15 mouse cellular contexts compared by ENCODE assay signal in genomic region chr1:88839407-88839976, GRCm38 (mm10).
A peak's percentile ranks its signal among the peaks of the same experiment; 100 is the strongest.
DNase-seq lines count a peak whose midpoint lies in the region; ATAC-seq and TF ChIP-seq lines count a peak whose summit lies in the region.
"Had no signal": no experiment of that assay in that cellular context is flagged by ENCODE, and none has a peak within 500 bp of the region (broad histone marks: within the 10 kb centered on the region; RNA-seq: fewer than 3 reads in every experiment).

No protein-coding gene starts in this region.

- H3K27me3 ChIP-seq in E14TG2a.4 (ENCODE audit: insufficient read depth, low read length) = no peaks in the 10 kb centered on the region
- no peaks in the 10 kb centered on the region for H3K27me3 ChIP-seq in embryonic facial prominence, embryonic 13.5 days

- H3K27ac ChIP-seq in embryonic facial prominence, embryonic 13.5 days = peak overlapping the region; percentile 78; the same call in 1 of the 2 replicates
- H3K27ac ChIP-seq: left cerebral cortex, adult 2 months had no signal

- H3K4me1 ChIP-seq in E14TG2a.4 (replicated peaks; ENCODE audit: low read depth, low read length) = peaks cover 47% of the 10 kb centered on the region
- peaks cover 16% of the 10 kb centered on the region for H3K4me1 ChIP-seq in embryonic facial prominence, embryonic 13.5 days

- TF ChIP-seq CTCF in E14TG2a.4 (conservative IDR thresholded peaks at IDR 0.05; ENCODE audit: low read length) = no peak

- no peaks in the 10 kb centered on the region for H3K36me3 ChIP-seq in E14TG2a.4 (ENCODE audit: insufficient read depth, low read length)
- no peaks in the 10 kb centered on the region for H3K36me3 ChIP-seq in embryonic facial prominence, embryonic 13.5 days

- no peaks in the 10 kb centered on the region for H3K9me3 ChIP-seq in E14TG2a.4 (ENCODE audit: low read length)
- H3K9me3 ChIP-seq in embryonic facial prominence, embryonic 13.5 days = 0 out of 2 replicates have a peak, but pooled peaks cover 5% of the 10 kb centered on the region

- peak; percentile 73 for DNase-seq in ZHBTc4 (ENCODE audit: low read depth, low spot score)
- peak; percentile 25 for DNase-seq in mesoderm, embryonic 11.5 days (ENCODE audit: low read depth, low spot score)
- DNase-seq in ovary, postnatal 36 days (ENCODE audit: low spot score) = no peak
- no peak for DNase-seq in kidney, adult 8-10 months
- DNase-seq in MN1 (ENCODE audit: low spot score) = no peak
- DNase-seq: adrenal gland, postnatal 14 days; heart, adult 18-20 months; liver, postnatal 0 days; right cerebral cortex, postnatal 25 days; thymus, adult 2 months had no signal

- no peak overlapping the region for H3K4me2 ChIP-seq in embryonic facial prominence, embryonic 13.5 days

- 15% methylated on average over 3 of the region's 3 CpGs for WGBS in embryonic facial prominence, embryonic 13.5 days

- no peak for ATAC-seq in embryonic facial prominence, embryonic 13.5 days (ENCODE audit: insufficient number of reproducible peaks, insufficient read depth, low FRiP score, low TSS enrichment, low read depth)
- ATAC-seq: intestine, embryonic 16.5 days; liver, postnatal 0 days had no signal

- 0 out of 2 replicates have a peak overlapping the region, but pooled peaks have one; percentile 26 for H3K4me3 ChIP-seq in E14TG2a.4 (replicated peaks; ENCODE audit: low read length)
- no peak overlapping the region for H3K4me3 ChIP-seq in embryonic facial prominence, embryonic 13.5 days
- H3K4me3 ChIP-seq: erythroblast, embryonic 14.5 days; left cerebral cortex, adult 2 months had no signal

- no peak overlapping the region for H3K9ac ChIP-seq in embryonic facial prominence, embryonic 13.5 days
- H3K9ac ChIP-seq: liver, postnatal 0 days had no signal

Comparison
In these comparisons a context has a peak if more than half of its experiments do, and no peak if none do; other contexts are left out.
1. DNase-seq: peak in ZHBTc4 (single experiment) and mesoderm, embryonic 11.5 days (single experiment); none in ovary, postnatal 36 days (single experiment), kidney, adult 8-10 months (0 of 2) and MN1 (single experiment).